Mouse (Mus musculus) lung, adult 2 months (tissue): ENCODE results near the gene Inpp5a. TPM values are rescaled to one million over a fixed set of nuclear protein-coding genes. Genes with fewer than 3 reads are reported as not detected.

Source experiments
- DNase-seq: peaks from one replicate; pipeline ENCODE4 v3.0.0; 2022
- H3K4me1 ChIP-seq: fragments of 200-500 bp; 2 replicates; pipeline ENCODE4 v1.6.1; 2011; ENCODE audit warnings: low read length; ENCODE audit not compliant: control insufficient read depth, insufficient read depth
- H3K4me3 ChIP-seq: fragments of 200-500 bp; replicated peaks from 2 replicates; pipeline ENCODE3; 2011; ENCODE audit warnings: low read depth, mild to moderate bottlenecking, control low read depth, low read length; ENCODE audit errors: extremely low read depth
- CTCF ChIP-seq: fragments of 200-500 bp; IDR thresholded peaks from 2 replicates; pipeline ENCODE4 v1.5.1; 2011; ENCODE audit warnings: mild to moderate bottlenecking, low read length, control low read depth; ENCODE audit not compliant: insufficient read depth
- POLR2A ChIP-seq: fragments of 200-500 bp; IDR thresholded peaks from 2 replicates; pipeline ENCODE4 v1.6.1; 2011; ENCODE audit warnings: low read depth, mild to moderate bottlenecking, control low read depth, low read length, borderline replicate concordance; ENCODE audit errors: extremely low read depth
- WGBS: fragments of 180-500 bp; shearing (Covaris S2); methylation state at CpG from one replicate; pipeline ENCODE4 v1.1.7; 2018; 5-methylcytosine and 5-hydroxymethylcytosine counted together
- polyA plus RNA-seq: library from polyadenylated mRNA; depleted of rRNA; stranded (reverse); fragments of >200 nt; gene quantifications from 2 replicates; pipeline ENCODE4 v1.2.3, GENCODE M21; 2012

The Inpp5a gene
- polyA plus RNA-seq, 1 experiment: 61.0 TPM

GRCm38 (mm10) chr7:139580851-139581775 lies 192.2 kb downstream of the Inpp5a start:
- TF ChIP-seq POLR2A (no peak), CTCF (no peak)
- DNase-seq: no peak
- WGBS: 15% methylated on average over 78 of the region's 78 CpGs
- H3K4me3 ChIP-seq: no peak overlapping the region
- no peaks in the 10 kb centered on the region for H3K4me1 ChIP-seq

GRCm38 (mm10) chr7:139581801-139582571 lies 193.1 kb downstream of the Inpp5a start:
- H3K4me1 ChIP-seq: no peaks in the 10 kb centered on the region
- TF ChIP-seq CTCF: no peak
- TF ChIP-seq POLR2A: no peak
- H3K4me3 ChIP-seq: no peak overlapping the region
- 1% methylated on average over 82 of the region's 82 CpGs for WGBS
- DNase-seq: no peak

GRCm38 (mm10) chr7:139582595-139582994 lies 193.7 kb downstream of the Inpp5a start, which contains the start of gene Nkx6-2:
TSS of gene Nkx6-2 (minus strand) at chr7:139582797.
- TF ChIP-seq CTCF (no peak), POLR2A (no peak)
- H3K4me3 ChIP-seq: no peak within 1 kb of the TSS
- DNase-seq: no peak

GRCm38 (mm10) chr7:139583094-139583737 lies 194.3 kb downstream of the Inpp5a start:
- 37% methylated on average over 17 of the region's 17 CpGs for WGBS
- Histone ChIP-seq H3K4me3 (no peak overlapping the region), H3K4me1 (no peaks in the 10 kb centered on the region)
- no peak for TF ChIP-seq POLR2A
- no peak for TF ChIP-seq CTCF
- no peak for DNase-seq

More at GRCm38 (mm10) chr7:139582595-139582994, 193.7 kb downstream of the Inpp5a start, which contains the start of gene Nkx6-2:
- 1% methylated on average over 56 of the region's 56 CpGs for WGBS
- no peaks in the 10 kb centered on the region for H3K4me1 ChIP-seq

- TF ChIP-seq CTCF (no peak), POLR2A (no peak)
- WGBS: 3% methylated on average over 53 of the region's 53 CpGs
- Histone ChIP-seq H3K4me1 (no peaks in the 10 kb centered on the region), H3K4me3 (no peak overlapping the region)
- no peak for DNase-seq
These were observed 195.6 kb downstream of the Inpp5a start for GRCm38 (mm10) chr7:139584221-139585175.

GRCm38 (mm10) chr7:139585183-139585821 lies 196.4 kb downstream of the Inpp5a start:
- Histone ChIP-seq H3K4me3 (no peak overlapping the region), H3K4me1 (no peaks in the 10 kb centered on the region)
- TF ChIP-seq CTCF (no peak), POLR2A (no peak)
- DNase-seq: no peak
- 5% methylated on average over 29 of the region's 29 CpGs for WGBS

GRCm38 (mm10) chr7:139587919-139588318 lies 199.0 kb downstream of the Inpp5a start:
- DNase-seq: no peak
- no peak overlapping the region for H3K4me3 ChIP-seq
- 41% methylated on average over 7 of the region's 7 CpGs for WGBS
- no peaks in the 10 kb centered on the region for H3K4me1 ChIP-seq
- TF ChIP-seq CTCF (no peak), POLR2A (no peak)

GRCm38 (mm10) chr7:139590302-139590701 lies 201.4 kb downstream of the Inpp5a start:
- no peak for DNase-seq
- H3K4me1 ChIP-seq: no peaks in the 10 kb centered on the region
- no peak overlapping the region for H3K4me3 ChIP-seq
- WGBS: 33% methylated on average over 3 of the region's 3 CpGs
- TF ChIP-seq POLR2A (no peak), CTCF (peak; percentile 90)
